Mouse (Mus musculus): ENCODE measurements around the gene Adcy5.
A peak's percentile ranks its signal among the peaks of the same experiment; 100 is the strongest.

Gene Adcy5

DNA sequence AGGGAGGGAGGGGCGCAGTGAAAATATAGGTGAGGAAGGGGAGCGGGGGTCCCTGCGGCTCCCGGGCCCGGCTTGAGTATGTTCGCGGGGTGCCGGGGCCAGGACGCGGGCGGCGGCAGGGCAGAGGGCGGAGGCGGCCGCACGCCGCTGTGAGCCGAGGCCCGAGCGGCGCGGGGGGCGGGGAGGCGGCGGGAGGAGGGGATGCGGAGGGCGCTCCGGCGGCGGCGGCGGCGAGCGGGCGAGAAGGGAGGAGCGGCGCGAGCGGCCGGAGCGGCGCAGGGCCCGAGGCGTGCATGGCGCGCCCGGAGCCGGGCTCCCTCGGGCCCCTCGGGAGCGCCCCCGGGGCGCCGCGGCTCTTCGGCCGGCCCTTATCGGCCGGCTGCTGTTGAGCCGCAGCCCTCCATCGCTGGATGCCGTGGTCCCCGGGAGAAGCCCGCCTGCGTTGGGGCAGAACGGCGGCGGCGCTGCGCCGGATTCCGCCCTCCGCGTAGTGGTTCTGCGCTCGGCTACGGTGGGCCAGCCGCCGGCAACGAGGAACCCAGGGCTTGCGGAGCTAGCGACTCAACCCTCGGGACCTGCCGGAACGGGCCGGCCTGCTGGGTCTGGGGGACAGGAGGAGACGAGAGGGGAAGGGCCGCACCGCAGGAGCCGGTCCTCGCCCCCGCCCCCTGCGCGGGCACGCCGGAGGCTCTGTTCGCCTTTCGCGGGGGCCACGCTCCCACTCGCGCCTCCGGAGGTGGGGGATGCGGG, at the start of gene Adcy5:
TSS of gene Adcy5 (plus strand) at position 237 of the 750 bp plus-strand sequence.
- no peak for DNase-seq

DNA sequence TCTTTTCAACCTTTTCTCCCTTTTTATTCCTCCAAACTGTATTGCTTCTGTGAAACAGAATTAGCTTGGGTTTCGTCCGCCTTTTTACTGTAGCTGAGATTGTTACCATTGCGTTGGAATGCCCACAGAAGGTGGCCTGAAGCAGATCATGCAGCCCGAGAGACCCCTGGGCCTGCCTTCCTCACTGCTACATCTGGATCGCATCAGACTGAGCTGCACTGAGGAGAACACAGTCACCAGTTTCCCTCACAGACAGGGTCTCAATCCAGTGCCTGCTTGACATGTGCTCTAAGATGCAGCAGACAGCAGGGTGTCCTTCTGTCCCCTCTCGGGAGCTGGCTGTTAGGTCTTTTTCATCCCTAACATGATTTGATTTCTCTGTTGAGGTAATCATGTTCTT, 46.7 kb upstream of the Adcy5 start:
- no peak for DNase-seq

DNA sequence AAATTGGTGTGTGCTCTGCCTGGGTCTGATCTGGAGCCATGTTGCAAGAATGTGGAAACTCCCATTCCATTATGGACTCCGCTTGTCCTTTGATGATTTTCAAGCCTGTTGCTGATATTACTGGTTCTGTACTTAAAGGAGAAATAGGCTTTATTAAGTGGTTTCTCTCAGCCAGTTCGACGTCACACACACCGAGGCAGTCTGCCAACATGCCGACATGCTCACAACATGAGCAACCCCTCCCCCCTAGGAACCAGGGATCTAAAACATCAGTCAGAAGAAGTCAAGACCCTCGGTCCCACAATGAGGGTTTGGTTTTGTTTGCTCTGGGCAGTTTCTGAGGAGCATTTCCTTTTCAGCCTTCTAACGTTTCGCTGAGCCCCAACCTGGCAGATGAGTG, 45.5 kb upstream of the Adcy5 start:
- no peak for DNase-seq

DNA sequence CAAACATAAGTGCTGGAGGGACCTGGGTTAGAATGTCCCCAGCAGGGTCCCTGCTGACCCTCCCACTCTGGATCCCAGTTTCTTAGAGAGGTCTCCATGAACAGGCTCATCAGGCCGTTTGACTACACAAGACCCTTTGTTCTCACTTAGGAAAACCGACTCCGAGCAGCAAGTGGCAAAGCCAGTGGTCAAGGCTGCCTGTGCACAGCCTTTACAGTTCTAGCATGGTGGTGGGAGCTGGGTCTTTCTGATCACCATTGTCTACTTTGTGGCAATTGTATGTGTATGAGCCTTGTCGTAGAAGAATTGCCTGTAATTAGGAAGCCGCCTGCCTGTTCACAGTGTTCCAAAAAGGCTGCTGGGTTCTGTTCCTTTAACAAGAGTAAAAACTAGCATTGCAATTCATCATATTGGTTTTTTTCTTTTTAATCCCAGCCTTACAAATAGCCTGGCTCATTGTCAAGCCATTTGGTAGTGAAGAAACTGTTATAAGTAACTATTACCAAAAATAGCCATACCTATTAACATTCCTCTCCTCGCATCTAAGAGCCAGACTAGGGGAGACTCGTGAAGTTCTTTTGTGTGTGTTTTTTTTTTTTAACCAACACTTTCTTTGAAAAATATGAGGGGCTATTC, 44.9 kb upstream of the Adcy5 start:
- no peak for DNase-seq

DNA sequence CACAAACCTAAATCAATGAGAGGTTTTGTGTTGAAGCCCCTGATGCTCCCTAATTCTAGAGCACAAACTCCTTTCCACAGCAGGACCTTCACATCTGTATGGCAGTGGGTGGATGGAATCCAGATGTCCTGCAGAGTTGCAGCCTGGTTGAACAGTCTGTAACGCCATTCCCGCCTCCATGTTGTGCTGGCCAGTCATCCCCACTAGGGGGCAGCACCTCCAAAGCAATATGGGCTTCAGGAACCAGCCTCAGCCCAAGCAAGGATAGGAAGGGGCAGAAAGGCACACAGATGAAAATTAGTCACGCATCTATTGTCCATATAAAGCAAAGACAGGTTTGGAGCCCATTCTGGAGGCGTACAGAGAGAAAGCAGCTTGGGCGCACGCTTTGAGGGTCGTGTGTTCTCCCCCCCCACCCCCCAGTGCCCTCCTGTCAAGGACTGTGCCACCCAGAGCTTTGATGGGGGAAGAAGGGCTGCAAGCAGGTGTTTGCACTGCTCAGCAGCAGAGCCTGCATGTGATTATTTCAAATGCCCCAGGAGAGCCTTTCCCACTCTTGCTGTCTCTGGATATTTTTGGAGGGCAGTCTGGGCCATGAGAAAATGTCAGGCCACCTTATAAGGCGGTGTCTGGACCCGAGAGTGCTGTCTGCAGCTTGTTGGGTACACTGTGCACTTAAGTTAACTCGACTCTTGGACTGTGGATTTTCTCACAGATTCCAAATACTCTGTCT, 44.1 kb upstream of the Adcy5 start:
- DNase-seq = peak; percentile 10 to 19

DNA sequence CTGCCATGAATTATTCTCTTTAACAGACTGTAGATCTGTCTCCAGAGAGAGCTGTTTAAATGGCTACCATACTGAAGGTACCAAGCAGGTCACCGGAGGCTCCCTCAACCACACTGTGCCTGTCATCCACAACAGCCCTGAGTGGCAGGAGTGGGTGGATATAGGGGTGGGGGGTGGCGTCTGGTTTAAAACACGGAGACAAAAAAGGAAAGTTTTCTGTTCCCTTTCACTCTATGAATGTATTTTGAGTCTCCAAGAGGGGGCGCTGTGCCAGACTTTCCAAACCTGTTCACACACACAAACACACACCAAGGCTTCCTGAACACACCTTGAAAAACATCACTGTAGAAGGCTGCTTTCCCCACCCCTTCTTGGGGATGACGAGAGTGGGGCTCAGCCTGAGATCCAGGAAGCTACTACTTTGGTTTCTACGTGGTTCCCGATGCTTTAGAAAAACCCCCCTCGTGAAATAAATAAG, 43.5 kb upstream of the Adcy5 start:
- DNase-seq = no peak

DNA sequence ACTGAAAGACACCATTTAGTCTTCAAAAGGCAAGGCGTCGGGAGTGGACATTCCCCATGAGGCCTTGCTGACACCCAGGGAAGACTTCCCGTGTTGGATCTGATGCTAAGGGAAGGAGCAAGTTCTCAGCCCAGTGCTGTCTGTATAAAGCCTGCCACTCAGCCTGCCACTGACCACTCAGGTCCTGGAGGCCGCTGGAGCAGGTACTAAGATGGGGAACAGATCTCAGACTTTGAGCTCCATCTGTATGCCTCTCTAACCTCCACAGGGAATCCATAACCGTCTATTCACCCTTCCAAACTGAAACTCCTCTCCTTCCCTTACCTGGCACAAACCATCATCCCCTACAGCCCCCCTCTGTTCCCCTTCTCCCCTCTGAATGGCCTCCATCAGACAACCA, 41.2 kb upstream of the Adcy5 start:
- DNase-seq = no peak

DNA sequence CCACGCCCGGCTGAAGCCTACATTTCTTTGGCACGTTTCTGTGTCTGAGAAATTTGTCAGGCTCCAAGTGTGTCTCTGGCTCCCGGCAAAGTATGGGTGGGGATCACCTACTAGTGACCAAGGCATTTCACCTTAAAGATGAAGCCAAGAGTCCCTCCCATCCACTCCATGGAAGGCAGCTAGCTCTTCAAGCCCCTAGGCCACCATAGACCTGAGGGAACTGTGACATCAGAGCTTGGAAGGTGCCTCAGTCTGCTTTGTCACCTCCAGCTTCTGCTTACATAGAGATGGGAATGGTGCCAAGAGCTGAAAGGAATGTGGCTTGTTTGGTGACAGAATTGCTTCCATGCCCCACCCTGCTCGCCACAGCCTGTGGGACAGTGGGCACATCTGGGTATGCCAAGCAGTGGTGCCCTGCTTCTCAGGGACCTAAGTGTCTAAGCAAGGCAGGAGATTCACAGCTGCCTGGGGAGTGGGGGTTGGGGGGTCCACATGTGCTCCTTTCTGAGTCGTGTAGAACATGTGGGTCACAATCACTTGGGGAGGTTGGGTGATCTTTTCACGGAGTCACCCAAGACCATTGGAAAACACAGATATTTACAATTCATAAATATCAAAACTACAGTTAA, 38.2 kb upstream of the Adcy5 start:
- DNase-seq = no peak

DNA sequence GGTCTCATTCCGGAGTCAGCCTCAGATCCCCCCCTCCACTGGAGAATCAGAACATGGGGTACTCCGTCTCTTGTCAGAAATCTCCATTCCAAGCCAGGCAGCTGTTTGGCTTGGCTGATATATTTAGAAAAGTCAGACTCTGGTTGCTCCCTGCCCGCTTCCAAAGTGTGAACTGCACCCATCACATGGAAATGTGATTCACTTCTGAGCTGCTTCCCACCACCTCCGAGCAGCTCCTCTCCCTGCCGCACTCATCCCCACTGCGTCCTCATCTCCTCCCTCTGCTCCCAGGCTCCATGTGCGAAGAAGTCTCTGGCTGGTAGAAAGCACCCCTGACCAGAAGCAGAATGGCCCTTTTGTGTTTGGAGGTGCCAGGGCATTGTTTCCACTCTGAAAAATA, 37.2 kb upstream of the Adcy5 start:
- no peak for DNase-seq

DNA sequence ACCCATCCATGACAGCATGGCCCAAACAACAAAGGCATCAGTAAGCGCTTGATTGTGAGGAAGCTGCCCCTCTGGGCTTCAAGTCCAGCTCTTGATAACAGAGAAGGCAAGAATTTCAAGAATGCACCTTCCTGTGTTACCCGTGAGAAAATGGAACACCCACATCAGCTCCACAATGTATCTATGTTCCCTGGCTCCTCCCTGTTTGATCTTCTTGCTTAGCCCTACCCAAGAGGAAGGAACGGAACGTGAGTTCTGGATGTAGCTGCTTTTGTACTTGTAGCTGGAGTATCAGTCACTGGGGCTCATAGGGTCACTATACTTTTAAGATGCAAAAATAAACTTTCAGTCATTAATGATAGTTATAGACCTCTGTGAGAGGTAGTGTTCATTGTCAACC, 34.1 kb upstream of the Adcy5 start:
- no peak for DNase-seq

DNA sequence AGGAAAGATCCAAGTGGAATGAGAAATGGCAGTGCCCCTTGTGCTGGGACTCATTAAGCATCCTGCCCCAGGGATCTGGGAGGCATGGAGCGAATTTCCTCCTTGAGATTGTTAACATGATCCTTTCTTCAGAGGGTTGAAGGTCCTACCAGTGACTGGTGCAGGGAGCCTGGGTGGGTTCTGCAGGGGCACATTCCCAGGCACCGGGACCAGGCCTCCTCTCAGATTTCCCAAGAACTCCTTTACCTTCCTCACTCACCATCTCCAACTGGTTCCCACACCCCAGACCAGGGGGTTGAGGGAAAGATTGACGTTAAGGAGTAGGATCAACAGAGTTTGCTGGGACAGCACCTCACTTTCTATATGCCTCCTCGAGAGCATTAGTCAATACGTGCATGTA, 27.4 kb upstream of the Adcy5 start:
- no peak for DNase-seq

DNA sequence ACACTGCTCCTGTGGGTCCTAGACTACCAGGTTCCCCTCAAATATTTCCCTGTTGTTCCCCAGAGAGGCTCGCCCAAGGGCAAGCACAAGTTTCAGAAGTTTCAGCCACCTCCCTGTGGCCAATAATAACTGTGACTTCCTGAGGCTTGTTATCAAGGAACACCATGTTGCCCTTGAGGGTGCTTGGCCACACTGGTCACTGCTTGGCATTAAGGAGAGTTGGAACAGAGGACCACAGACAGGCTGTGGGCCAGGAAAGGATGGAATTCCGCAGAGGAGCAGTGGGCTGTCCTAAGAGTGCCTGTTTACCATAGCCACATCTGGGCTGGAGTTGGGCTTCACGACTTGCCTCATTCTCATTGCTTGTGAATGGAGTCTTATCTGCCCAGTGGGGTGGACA, 24.5 kb upstream of the Adcy5 start:
- no peak for DNase-seq

DNA sequence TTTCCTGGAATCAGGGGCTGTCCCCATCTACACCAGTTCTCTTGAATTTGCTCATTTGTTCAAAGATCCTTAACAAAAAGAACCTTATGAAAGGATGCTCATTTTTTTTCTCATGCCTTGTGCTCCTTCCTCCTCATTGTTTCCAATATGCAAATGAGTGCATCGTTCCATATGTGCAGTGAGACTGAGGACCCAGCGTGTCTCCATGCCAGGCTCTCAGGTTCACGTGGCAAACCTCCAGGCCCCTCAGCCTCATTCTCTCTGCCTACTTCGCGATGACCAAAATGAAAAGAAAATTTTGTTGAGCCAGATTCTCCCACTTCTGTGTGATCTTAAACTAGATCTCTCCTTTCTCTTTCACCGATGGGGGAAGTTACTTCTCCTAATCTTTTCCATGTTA, 15.3 kb upstream of the Adcy5 start:
- no peak for DNase-seq

DNA sequence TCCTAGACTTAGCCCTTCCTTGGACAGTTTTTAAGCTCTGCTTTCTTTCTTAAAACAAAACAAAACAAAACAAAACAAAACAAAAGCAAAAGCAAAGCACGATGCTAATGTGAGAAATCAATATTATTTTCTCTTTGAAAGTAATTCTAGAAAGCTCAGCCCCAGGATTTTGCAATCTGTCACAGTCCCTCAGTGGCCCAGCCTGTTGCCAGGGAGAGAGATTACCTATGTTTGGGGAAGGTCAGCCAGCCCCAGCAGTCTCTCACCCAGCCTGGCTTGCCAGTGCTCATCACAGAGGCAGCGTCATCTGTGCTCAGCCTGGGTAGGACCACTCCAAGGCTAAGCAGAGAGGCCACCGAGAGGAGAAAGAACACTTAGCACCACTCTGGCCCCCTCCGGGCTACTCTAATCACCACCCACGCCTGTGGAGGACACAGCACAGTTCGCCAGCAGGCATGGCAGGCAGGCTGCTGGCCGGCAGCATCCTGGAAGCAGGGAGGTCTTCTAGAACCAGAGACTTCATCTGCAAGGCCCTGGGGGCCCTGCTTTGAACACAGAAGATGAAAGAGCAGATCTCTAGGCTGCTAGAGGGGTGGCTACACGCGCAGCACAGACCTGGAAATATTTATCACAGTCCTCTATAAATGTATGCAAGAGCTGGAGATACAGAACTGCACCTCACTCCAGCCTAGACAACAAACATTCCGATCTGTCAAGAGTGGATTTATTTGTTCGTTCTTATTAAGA, 14.6 kb upstream of the Adcy5 start:
- DNase-seq = no peak

DNA sequence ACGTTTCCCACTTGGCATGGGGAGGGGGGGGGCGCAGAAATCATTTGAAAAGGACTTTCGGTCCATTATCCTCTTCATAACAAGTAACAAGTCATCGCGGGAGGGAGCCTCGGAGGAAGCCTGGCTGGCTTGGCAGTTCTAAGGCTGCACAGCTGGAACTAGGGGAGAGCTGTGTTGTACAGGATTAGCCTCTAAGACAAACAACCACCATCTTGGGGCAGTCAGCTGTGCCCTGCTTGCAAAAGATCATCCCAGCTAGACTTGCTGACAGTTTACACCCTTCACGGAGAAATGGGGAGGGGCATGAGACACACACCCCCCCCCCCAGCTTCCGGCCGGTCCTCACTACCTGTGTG, 14.1 kb upstream of the Adcy5 start:
- DNase-seq = no peak

DNA sequence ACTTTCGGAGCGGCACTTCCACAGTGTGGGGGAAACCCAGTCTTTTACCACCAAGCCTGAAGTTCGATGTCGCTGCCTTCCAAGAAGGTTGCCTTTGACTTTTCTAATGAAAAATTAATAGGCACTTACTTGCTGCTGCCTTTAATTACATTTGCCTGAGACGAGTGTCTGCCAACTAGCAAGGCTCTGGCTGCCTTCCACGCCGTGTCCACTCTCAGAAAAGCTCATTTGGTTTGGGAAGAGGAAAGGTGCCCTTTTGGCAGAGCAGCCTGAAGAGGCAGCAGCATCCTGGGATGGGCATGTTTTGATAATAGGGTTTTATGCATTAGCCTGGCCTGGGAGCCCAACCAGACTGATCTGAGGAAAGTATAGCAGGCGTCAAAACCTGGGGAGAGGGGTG, 12.8 kb upstream of the Adcy5 start:
- DNase-seq = no peak

DNA sequence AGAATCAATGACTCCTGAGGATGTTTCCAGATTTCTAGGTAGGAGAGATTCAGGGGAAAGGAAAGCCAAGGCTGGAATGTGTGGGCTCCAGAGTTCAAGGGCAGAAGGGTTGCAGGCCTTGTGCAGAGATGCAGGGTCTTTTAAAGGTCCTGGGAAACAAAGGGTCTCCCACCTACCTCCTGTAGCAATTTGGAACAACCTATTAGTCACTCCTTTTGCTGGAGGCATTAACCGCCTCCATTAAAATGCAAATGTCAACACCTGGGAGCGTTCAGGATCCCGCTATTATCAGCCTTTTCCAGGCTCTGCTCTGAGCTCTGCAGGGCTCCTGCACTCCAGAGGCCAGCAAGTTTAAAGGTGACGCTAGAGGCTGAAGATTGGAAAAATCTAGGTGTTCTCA, 8.5 kb upstream of the Adcy5 start:
- no peak for DNase-seq

DNA sequence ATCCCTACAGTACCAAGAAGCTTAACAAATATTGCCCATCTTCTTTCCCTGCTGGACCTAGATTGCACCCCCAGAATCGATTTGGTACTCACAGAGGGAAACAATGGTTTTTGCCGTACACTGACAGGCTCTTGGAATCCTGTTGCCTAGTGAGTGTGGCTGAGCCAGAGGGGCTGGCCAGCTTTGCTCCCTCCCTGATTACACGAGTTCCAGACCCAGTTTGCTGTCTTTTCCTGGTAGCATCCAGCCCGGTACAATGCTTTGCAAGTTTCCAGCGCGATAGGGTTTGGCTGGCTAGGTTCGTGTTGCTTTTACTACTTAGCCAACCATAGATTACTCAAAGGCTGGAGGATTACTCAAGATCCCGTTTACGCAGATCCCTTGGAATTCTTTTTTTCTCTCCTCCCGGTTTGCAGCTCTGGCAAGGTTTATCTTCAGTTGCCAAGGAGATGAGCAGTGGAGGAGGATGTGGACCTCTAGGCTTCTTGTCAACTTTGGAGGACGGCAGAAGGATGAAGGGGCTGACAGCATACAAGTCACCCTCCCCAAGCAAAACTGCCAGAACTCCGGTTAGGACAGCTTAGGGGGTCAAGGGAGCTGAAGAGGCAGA, 1.4 kb upstream of the Adcy5 start:
- DNase-seq = no peak

DNA sequence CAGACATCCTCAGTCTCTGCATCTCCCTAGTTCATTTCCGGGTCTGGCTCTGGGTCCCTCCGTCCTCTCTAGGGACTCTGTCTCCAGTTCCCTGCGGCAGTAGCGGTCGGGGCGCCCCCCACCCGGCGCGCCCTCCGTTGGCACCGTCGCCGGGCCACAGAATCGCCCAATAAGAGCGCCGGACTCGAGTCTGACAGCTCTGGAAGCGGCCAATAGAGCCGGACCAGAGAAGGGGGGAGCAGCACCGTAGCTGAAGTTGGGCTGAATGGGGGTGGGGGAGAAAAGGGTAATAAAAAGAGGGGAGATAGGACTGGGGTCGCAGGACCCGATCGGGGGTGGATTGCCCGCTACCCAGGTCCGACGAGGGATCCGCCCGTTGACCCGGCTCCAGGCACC, 434 bp upstream of the Adcy5 start:
- DNase-seq = no peak

DNA sequence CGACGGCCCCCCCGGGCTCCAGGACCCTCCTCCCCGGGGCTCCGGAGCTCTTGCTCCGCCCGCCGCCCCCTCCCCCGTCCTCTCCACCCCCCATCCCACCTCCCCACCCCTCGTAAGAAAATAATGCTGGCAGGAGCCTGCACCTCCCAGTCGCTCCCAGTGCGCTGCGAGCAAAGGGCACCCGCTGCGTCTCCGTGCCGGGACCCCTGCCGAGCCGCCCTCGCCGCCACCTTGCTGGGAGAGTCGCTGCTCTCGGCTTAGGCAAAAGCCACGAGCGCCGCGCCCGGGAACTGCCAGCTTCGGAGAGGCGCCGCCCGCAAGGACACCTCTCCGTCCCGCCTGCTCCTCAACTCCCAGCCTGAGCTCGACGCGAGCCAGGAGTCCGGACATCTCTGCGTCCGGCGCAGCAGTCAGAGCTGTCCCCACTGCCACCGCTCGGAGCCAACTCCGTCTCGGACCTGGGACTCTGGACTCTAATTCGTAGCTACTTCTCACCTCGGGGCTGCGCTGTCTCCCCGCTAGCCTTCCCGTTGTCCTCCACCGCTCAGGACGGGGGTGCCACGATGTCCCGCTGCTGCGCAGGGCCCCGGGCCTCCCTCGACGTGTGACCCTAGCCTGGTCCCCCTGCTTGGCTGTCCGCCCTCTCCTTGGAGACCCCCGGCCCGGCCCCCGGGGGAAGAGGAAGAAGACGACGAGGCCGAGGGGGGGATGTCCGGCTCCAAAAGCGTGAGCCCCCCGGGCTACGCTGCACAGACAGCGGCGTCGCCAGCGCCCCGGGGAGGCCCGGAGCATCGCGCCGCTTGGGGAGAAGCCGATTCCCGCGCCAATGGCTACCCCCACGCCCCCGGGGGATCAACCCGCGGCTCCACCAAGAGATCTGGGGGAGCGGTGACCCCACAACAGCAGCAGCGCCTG, 971 bp downstream of the Adcy5 start:
- DNase-seq = no peak

DNA sequence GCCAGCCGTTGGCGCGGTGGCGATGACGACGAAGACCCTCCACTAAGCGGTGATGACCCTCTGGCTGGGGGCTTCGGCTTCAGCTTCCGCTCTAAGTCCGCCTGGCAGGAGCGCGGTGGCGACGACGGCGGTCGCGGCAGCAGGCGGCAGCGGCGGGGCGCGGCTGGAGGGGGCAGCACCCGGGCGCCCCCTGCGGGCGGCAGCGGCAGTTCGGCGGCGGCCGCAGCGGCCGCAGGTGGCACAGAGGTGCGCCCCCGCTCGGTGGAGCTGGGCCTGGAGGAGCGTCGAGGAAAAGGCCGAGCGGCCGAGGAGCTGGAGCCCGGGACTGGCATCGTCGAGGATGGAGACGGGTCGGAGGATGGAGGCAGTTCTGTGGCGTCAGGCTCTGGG, 1.6 kb downstream of the Adcy5 start:
- no peak for DNase-seq
